ENCODE assay signal across 20 mouse cellular contexts in the genomic region with DNA sequence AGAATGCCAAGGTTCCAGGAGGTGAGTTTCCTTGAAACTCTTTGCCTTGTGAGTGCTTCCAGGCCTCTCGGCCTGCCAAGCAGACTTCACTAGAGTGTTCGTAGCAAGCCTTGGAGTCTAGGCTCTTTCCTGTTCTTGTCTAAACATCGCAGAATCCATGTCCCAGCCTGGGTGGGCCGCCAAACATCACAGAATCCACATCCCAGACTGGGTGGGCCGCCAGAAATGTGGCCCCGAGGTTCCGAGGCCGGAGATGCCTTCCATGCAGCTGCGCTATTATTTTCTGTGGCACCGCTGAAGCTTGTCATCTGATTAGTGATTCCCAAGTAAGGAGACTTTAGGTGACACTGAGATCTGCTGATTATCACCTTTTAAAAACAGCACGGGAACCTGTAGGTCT. TPM values are rescaled to one million over a fixed set of nuclear protein-coding genes. Genes with fewer than 3 reads are reported as not detected.
"Had no signal": no experiment of that assay in that cellular context is flagged by ENCODE, and none has a peak within 500 bp of the region (broad histone marks: within the 10 kb centered on the region; RNA-seq: fewer than 3 reads in every experiment).

No protein-coding gene starts in this region.

- H3K4me2 ChIP-seq: liver, embryonic 13.5 days; liver, embryonic 15.5 days; midbrain, embryonic 11.5 days; midbrain, embryonic 13.5 days; midbrain, embryonic 15.5 days; neural tube, embryonic 12.5 days; stomach, embryonic 15.5 days had no signal

- H3K36me3 ChIP-seq: liver, embryonic 13.5 days; liver, embryonic 15.5 days; midbrain, embryonic 15.5 days; neural tube, embryonic 12.5 days; stomach, embryonic 15.5 days had no signal

- H3K27me3 ChIP-seq: midbrain, embryonic 15.5 days had no signal

- H3K9me3 ChIP-seq: liver, embryonic 13.5 days; liver, embryonic 15.5 days; midbrain, embryonic 13.5 days; midbrain, embryonic 15.5 days; neural tube, embryonic 12.5 days; stomach, embryonic 15.5 days had no signal

- H3K4me3 ChIP-seq: liver, embryonic 13.5 days; liver, embryonic 15.5 days; megakaryocyte, embryonic 14.5 days; midbrain, embryonic 13.5 days; midbrain, embryonic 15.5 days; neural tube, embryonic 12.5 days; stomach, embryonic 15.5 days had no signal

- DNase-seq: liver, embryonic 13.5 days; liver, postnatal 0 days; lung, postnatal 14 days; right cerebral cortex, postnatal 14 days; thymus, adult 2 months; thymus, postnatal 25 days; thymus, postnatal 4 days had no signal

- H3K4me1 ChIP-seq: liver, embryonic 13.5 days; liver, embryonic 15.5 days; megakaryocyte, embryonic 14.5 days; stomach, embryonic 15.5 days had no signal

- H3K9ac ChIP-seq: liver, embryonic 13.5 days; liver, embryonic 15.5 days; liver, postnatal 0 days; midbrain, embryonic 13.5 days; midbrain, embryonic 15.5 days; neural tube, embryonic 12.5 days; stomach, embryonic 15.5 days had no signal

- H3K27ac ChIP-seq: liver, embryonic 13.5 days; liver, embryonic 15.5 days; macrophage; midbrain, embryonic 13.5 days; midbrain, embryonic 15.5 days; neural tube, embryonic 12.5 days; stomach, embryonic 15.5 days; stomach, postnatal 0 days had no signal

- ATAC-seq: liver, postnatal 0 days; midbrain, embryonic 13.5 days; midbrain, embryonic 15.5 days had no signal

RNA-seq across cellular contexts. Expression of gene Trim67, which starts 7.7 kb away (rescaled TPM):
- total RNA-seq: megakaryocyte progenitor cell, adult 5-6 weeks; monocyte, adult 5-6 weeks; neutrophil, adult 5-6 weeks had no signal
- polyA plus RNA-seq: macrophage; spleen, adult 2 months had no signal

RNA-seq across cellular contexts. Expression of gene Fam89a, which starts 48.9 kb away (rescaled TPM):
- total RNA-seq: megakaryocyte progenitor cell, adult 5-6 weeks; neutrophil, adult 5-6 weeks had no signal
- polyA plus RNA-seq: macrophage had no signal
